Mouse (Mus musculus): Measurements from ENCODE around the gene Lpar1. TPM values are rescaled to one million over a fixed set of nuclear protein-coding genes. Genes with fewer than 3 reads are reported as not detected.

Lpar1 gene
- polyA plus RNA-seq, 1 experiment from 2014 or later = 36.4 TPM

GRCm38 (mm10) chr4:58462586-58462985, 91.1 kb downstream of the Lpar1 start:
- ATAC-seq (ENCODE audit: low FRiP score, low TSS enrichment) (no peak), DNase-seq (ENCODE audit: low spot score) (no peak)
- H3K9ac ChIP-seq (ENCODE audit: low read length) = no peak overlapping the region
- H3K27ac ChIP-seq (replicated peaks) = no peak overlapping the region
- H3K4me3 ChIP-seq (ENCODE audit: low read depth, low read length) = no peak overlapping the region
- TF ChIP-seq EP300 (optimal IDR thresholded peaks at IDR 0.05) (no peak), CTCF (IDR thresholded peaks at IDR 0.05; ENCODE audit: low read depth) (no peak)
- H3K36me3 ChIP-seq (ENCODE audit: control insufficient read depth, insufficient read depth, low read length) = no peaks in the 10 kb centered on the region
- 69% methylated on average over 2 of the region's 2 CpGs for WGBS
- no peak overlapping the region for H3K4me2 ChIP-seq (replicated peaks; ENCODE audit: low read depth)
- H3K27me3 ChIP-seq (ENCODE audit: control insufficient read depth, insufficient read depth, low read length) = no peaks in the 10 kb centered on the region
- no peaks in the 10 kb centered on the region for H3K4me1 ChIP-seq (replicated peaks; ENCODE audit: control insufficient read depth, insufficient read depth)
- no peaks in the 10 kb centered on the region for H3K9me3 ChIP-seq (ENCODE audit: control insufficient read depth, low read length)

- no peak overlapping the region for H3K9ac ChIP-seq (ENCODE audit: low read length)
- no peak overlapping the region for H3K4me2 ChIP-seq (replicated peaks; ENCODE audit: low read depth)
- no peaks in the 10 kb centered on the region for H3K36me3 ChIP-seq (ENCODE audit: control insufficient read depth, insufficient read depth, low read length)
- no peak for DNase-seq (ENCODE audit: low spot score)
- H3K27ac ChIP-seq (replicated peaks) = no peak overlapping the region
- no peaks in the 10 kb centered on the region for H3K27me3 ChIP-seq (ENCODE audit: control insufficient read depth, insufficient read depth, low read length)
- 20% methylated on average over 4 of the region's 4 CpGs for WGBS
- no peaks in the 10 kb centered on the region for H3K9me3 ChIP-seq (ENCODE audit: control insufficient read depth, low read length)
- TF ChIP-seq EP300 (optimal IDR thresholded peaks at IDR 0.05) = no peak
- no peak for TF ChIP-seq CTCF (IDR thresholded peaks at IDR 0.05; ENCODE audit: low read depth)
- ATAC-seq (ENCODE audit: low FRiP score, low TSS enrichment) = no peak
- no peaks in the 10 kb centered on the region; the same call in 1 of the 2 replicates for H3K4me1 ChIP-seq (replicated peaks; ENCODE audit: control insufficient read depth, insufficient read depth)
- H3K4me3 ChIP-seq (ENCODE audit: low read depth, low read length) = no peak overlapping the region
Observed at GRCm38 (mm10) chr4:58453334-58453733, 100.4 kb downstream of the Lpar1 start.

GRCm38 (mm10) chr4:58448825-58449224, 104.9 kb downstream of the Lpar1 start:
- no peak for TF ChIP-seq EP300 (optimal IDR thresholded peaks at IDR 0.05)
- TF ChIP-seq CTCF (IDR thresholded peaks at IDR 0.05; ENCODE audit: low read depth) = no peak
- Histone ChIP-seq H3K4me1 (replicated peaks; ENCODE audit: control insufficient read depth, insufficient read depth) (no peaks in the 10 kb centered on the region; the same call in 1 of the 2 replicates), H3K27ac (replicated peaks) (no peak overlapping the region), H3K4me3 (ENCODE audit: low read depth, low read length) (no peak overlapping the region), H3K9ac (ENCODE audit: low read length) (no peak overlapping the region), H3K4me2 (replicated peaks; ENCODE audit: low read depth) (no peak overlapping the region), H3K36me3 (ENCODE audit: control insufficient read depth, insufficient read depth, low read length) (no peaks in the 10 kb centered on the region), H3K9me3 (ENCODE audit: control insufficient read depth, low read length) (no peaks in the 10 kb centered on the region), H3K27me3 (ENCODE audit: control insufficient read depth, insufficient read depth, low read length) (no peaks in the 10 kb centered on the region)
- no peak for ATAC-seq (ENCODE audit: low FRiP score, low TSS enrichment)
- no peak for DNase-seq (ENCODE audit: low spot score)
- 84% methylated on average over 3 of the region's 3 CpGs for WGBS

GRCm38 (mm10) chr4:58447841-58448240, 105.9 kb downstream of the Lpar1 start:
- DNase-seq (ENCODE audit: low spot score) = no peak
- no peak for TF ChIP-seq EP300 (optimal IDR thresholded peaks at IDR 0.05)
- TF ChIP-seq CTCF (IDR thresholded peaks at IDR 0.05; ENCODE audit: low read depth) = no peak
- H3K36me3 ChIP-seq (ENCODE audit: control insufficient read depth, insufficient read depth, low read length) = no peaks in the 10 kb centered on the region
- WGBS = 54% methylated on average over 7 of the region's 7 CpGs
- ATAC-seq (ENCODE audit: low FRiP score, low TSS enrichment) = no peak
- H3K27me3 ChIP-seq (ENCODE audit: control insufficient read depth, insufficient read depth, low read length) = no peaks in the 10 kb centered on the region
- H3K9ac ChIP-seq (ENCODE audit: low read length) = no peak overlapping the region
- H3K9me3 ChIP-seq (ENCODE audit: control insufficient read depth, low read length) = no peaks in the 10 kb centered on the region
- H3K4me3 ChIP-seq (ENCODE audit: low read depth, low read length) = no peak overlapping the region
- H3K27ac ChIP-seq (replicated peaks) = no peak overlapping the region
- no peak overlapping the region for H3K4me2 ChIP-seq (replicated peaks; ENCODE audit: low read depth)
- H3K4me1 ChIP-seq (replicated peaks; ENCODE audit: control insufficient read depth, insufficient read depth) = no peaks in the 10 kb centered on the region

- no peak overlapping the region for H3K4me3 ChIP-seq (ENCODE audit: low read depth, low read length)
- no peak for DNase-seq (ENCODE audit: low spot score)
- no peaks in the 10 kb centered on the region for H3K4me1 ChIP-seq (replicated peaks; ENCODE audit: control insufficient read depth, insufficient read depth)
- no peak for TF ChIP-seq CTCF (IDR thresholded peaks at IDR 0.05; ENCODE audit: low read depth)
- no peak for TF ChIP-seq EP300 (optimal IDR thresholded peaks at IDR 0.05)
- H3K4me2 ChIP-seq (replicated peaks; ENCODE audit: low read depth) = no peak overlapping the region
- H3K27me3 ChIP-seq (ENCODE audit: control insufficient read depth, insufficient read depth, low read length) = no peaks in the 10 kb centered on the region
- WGBS = 79% methylated on average over 6 of the region's 6 CpGs
- no peaks in the 10 kb centered on the region for H3K9me3 ChIP-seq (ENCODE audit: control insufficient read depth, low read length)
- H3K27ac ChIP-seq (replicated peaks) = no peak overlapping the region
- no peak overlapping the region for H3K9ac ChIP-seq (ENCODE audit: low read length)
- no peaks in the 10 kb centered on the region for H3K36me3 ChIP-seq (ENCODE audit: control insufficient read depth, insufficient read depth, low read length)
- no peak for ATAC-seq (ENCODE audit: low FRiP score, low TSS enrichment)
Observed at GRCm38 (mm10) chr4:58445846-58446245, 107.9 kb downstream of the Lpar1 start.

- Histone ChIP-seq H3K27ac (replicated peaks) (no peak overlapping the region), H3K4me3 (ENCODE audit: low read depth, low read length) (no peak overlapping the region), H3K4me2 (replicated peaks; ENCODE audit: low read depth) (no peak overlapping the region), H3K9ac (ENCODE audit: low read length) (no peak overlapping the region), H3K4me1 (replicated peaks; ENCODE audit: control insufficient read depth, insufficient read depth) (no peaks in the 10 kb centered on the region), H3K9me3 (ENCODE audit: control insufficient read depth, low read length) (no peaks in the 10 kb centered on the region), H3K27me3 (ENCODE audit: control insufficient read depth, insufficient read depth, low read length) (no peaks in the 10 kb centered on the region), H3K36me3 (ENCODE audit: control insufficient read depth, insufficient read depth, low read length) (0 out of 2 replicates have a peak, but pooled peaks cover 1% of the 10 kb centered on the region)
- ATAC-seq (ENCODE audit: low FRiP score, low TSS enrichment) (no peak), DNase-seq (ENCODE audit: low spot score) (no peak)
- 31% methylated on average over 5 of the region's 5 CpGs for WGBS
- TF ChIP-seq CTCF (IDR thresholded peaks at IDR 0.05; ENCODE audit: low read depth) (no peak), EP300 (optimal IDR thresholded peaks at IDR 0.05) (no peak)
Observed at GRCm38 (mm10) chr4:58442338-58442737, 111.4 kb downstream of the Lpar1 start.
